Mouse (Mus musculus) ovary, adult 18-20 months (tissue): ENCODE data around the gene Fryl.

ENCODE experiments used
- DNase-seq: peaks from one replicate; pipeline ENCODE4 v3.0.0; 2022; ENCODE audit warnings: low spot score, mixed read lengths

The Fryl gene

GRCm38 (mm10) chr5:73221826-73222225, 34.6 kb downstream of the Fryl start:
- no peak for DNase-seq

- DNase-seq: no peak
These were observed 36.7 kb downstream of the Fryl start for GRCm38 (mm10) chr5:73219716-73220115.

GRCm38 (mm10) chr5:73218065-73218464, 38.4 kb downstream of the Fryl start:
- no peak for DNase-seq

- DNase-seq: no peak
These were observed 39.3 kb downstream of the Fryl start for GRCm38 (mm10) chr5:73217116-73217515.

GRCm38 (mm10) chr5:73216014-73216413, 40.4 kb downstream of the Fryl start:
- no peak for DNase-seq

GRCm38 (mm10) chr5:73212446-73212845, 44.0 kb downstream of the Fryl start:
- DNase-seq: no peak

GRCm38 (mm10) chr5:73211961-73212360, 44.5 kb downstream of the Fryl start:
- DNase-seq: no peak

- DNase-seq: no peak
These were observed 45.5 kb downstream of the Fryl start for GRCm38 (mm10) chr5:73210971-73211315.

GRCm38 (mm10) chr5:73210127-73210970, 46.1 kb downstream of the Fryl start:
- DNase-seq: no peak

GRCm38 (mm10) chr5:73209201-73210096, 47.0 kb downstream of the Fryl start:
- DNase-seq: peak; percentile 25

GRCm38 (mm10) chr5:73208645-73209044, 47.8 kb downstream of the Fryl start:
- DNase-seq: no peak

GRCm38 (mm10) chr5:73206722-73207121, 49.7 kb downstream of the Fryl start:
- DNase-seq: no peak

GRCm38 (mm10) chr5:73205996-73206629, 50.3 kb downstream of the Fryl start:
- peak; percentile 55 for DNase-seq

- DNase-seq: no peak
These were observed 51.4 kb downstream of the Fryl start for GRCm38 (mm10) chr5:73205050-73205449.

GRCm38 (mm10) chr5:73202498-73202897, 53.9 kb downstream of the Fryl start:
- no peak for DNase-seq

GRCm38 (mm10) chr5:73202077-73202476, 54.3 kb downstream of the Fryl start:
- no peak for DNase-seq

GRCm38 (mm10) chr5:73200387-73201384, 55.7 kb downstream of the Fryl start:
- DNase-seq: no peak

- DNase-seq: no peak
These were observed 56.8 kb downstream of the Fryl start for GRCm38 (mm10) chr5:73199586-73199985.

- no peak for DNase-seq
These were observed 57.7 kb downstream of the Fryl start for GRCm38 (mm10) chr5:73198690-73199089.

- DNase-seq: no peak
These were observed 58.6 kb downstream of the Fryl start for GRCm38 (mm10) chr5:73197796-73198195.

GRCm38 (mm10) chr5:73194740-73195139, 61.7 kb downstream of the Fryl start:
- no peak for DNase-seq
